Mouse (Mus musculus) lung, adult 18-20 months (tissue): ENCODE measurements at regions not wholly inside any gene's neighbourhood (a gene's known extent, or its start where the extent isn't known, plus 50 kb on each side); places are given as distances from the start of the nearest gene placed in this dataset.
A peak's percentile ranks its signal among the peaks of the same experiment; 100 is the strongest.
"Not testable (repeated sequence)": the region's sequence is repeated elsewhere in the genome, so short reads cannot be mapped to it uniquely, and the experiment has no call there.

Experiments
- DNase-seq, 2 experiments: peaks; one replicate each; pipeline ENCODE4 v3.0.0; 2022; ENCODE audit warnings: mixed read lengths in 2 of 2

DNA sequence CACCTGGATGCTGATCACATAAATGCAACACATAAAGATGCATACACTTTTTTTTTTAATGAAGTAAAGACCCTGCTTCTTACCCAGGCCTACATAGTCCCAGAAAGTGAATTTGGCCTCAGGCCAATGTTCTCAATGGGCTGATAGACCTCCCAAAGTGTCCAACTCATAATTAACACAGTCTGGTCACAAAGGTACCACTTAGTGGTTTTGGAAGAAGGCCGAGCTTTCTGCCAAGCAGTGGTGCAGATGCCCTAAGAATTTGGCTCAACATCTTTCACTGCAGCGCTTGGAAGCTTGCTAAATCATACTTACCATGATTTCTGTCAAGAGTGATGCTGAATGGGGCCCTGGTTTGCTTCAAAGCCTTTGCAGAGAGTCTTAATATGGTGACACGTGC, 706.4 kb upstream of the Rag2 start:
- DNase-seq = no peak

DNA sequence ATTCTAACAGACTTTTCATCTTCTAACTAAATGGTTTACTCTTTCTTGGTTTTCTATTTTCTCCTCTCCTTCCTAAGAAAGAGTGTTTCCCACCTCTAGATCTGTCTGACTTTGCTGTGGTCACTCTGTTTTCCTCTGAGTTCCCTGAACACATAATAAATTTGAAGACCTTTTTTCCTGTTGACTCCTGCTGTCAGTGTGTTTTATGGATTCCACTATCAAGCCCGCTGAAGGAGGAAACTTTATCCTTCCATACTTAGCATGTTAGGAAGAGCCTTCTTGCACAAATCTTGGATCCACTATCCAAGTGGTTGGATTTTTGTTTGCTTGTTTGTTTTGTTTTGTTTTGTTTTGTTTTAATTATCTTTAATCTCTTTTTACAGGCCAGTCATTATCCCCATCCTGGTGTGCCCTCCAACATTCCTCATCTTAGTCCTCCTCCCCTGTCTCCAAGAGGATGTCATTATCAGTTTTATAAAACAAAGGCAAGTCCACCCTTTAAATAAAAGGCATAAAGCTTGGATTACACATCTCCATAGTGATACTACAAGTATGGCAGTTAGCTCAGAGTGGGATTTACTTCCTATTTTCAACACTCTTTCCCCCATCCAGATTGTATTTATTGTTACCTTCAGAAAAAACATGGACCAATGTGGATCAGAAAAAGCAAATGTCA, 704.8 kb upstream of the Rag2 start:
- DNase-seq = no peak

DNA sequence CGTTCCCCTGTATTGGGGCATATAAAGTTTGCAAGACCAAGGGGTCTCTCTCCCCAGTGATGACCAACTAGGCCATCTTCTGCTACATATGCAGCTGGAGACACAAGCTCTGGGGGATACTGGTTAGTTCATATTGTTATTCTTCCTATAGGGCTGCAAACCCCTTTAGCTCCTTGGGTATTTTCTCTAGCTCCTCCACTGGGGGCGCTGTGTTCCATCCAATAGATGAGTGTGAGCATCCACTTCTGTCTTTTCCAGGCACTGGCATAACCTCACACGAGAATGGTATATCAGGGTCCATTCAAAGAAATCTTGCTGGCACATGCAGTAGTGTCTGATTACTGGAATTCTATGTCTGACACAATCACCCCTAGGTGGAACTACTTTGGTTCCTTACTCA, 675.9 kb upstream of the Rag2 start:
- not testable (repeated sequence) for DNase-seq

DNA sequence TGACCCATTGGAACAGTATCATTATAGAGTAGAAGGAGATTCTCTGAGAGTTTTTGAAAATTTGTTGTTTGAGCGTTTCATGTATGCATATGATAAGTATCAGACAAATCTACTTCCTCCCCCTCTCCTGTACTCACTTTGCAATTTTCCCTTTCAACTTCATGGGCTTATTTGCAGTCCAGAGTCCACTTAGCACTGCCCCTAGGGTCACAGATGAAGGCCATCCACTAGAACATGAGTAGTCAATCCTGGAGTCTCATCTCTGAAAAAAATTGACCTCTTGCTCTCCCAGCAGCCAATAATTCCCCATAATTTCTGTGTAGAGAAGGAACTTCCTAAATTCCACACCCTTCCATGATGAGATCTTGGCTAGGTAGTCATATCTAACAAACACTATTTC, 665.1 kb upstream of the Rag2 start:
- no peak for DNase-seq

DNA sequence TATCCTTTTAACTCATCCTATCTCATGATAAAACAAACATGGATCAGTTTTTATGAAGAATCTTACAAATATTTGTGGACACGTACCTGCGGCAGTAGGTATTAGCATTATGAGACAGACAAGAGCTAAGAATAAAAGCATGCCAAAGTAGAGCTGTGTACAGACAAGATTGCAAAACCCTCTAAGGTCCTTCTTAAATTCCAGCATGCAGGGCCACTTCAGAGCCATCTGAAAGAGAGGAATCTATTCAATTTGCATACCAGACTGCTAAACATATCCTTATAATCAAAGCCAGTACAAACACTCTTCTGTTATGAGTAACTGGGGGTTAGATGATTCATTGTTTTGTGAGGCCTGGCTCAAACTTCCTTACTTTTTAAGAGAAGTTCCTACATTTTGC, 659.9 kb upstream of the Rag2 start:
- DNase-seq = no peak

DNA sequence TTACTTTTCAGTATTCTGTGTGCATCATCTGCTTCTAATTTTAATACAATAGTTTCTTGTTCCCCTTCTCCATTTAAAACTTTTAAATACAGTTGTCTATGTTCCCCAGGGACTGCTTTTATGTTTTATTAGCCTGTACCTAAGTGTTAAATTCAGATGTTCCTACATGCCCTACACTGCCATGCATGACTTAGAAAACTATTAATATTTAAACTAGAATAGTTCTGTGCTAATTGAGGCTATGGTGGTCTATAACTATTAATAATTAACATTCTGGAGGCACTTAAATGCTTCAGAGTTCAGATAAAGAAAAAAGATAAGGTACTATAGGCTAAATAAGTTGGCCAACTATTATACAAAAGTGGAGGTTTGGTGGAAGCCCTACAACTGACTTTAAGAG, 647.3 kb upstream of the Rag2 start:
- DNase-seq = no peak

DNA sequence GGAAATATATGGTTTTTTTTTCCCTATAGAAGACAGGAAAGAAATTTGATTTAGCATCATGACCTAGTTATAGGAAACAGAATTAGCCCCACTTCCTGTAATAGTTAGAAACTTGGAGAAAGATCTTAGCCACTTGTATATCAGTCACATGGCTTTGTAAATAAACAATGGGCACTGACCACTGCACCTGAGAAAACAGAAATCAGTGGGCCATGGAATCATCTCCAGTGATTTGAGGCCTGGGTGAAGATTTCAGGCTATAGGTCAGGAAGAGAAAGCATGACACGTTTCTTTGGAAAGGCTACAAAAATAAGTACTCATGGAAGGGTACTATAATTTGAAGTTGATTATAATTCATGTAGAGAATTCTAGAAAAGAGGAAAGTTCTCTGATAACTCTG, 642.2 kb upstream of the Rag2 start:
- DNase-seq = no peak

DNA sequence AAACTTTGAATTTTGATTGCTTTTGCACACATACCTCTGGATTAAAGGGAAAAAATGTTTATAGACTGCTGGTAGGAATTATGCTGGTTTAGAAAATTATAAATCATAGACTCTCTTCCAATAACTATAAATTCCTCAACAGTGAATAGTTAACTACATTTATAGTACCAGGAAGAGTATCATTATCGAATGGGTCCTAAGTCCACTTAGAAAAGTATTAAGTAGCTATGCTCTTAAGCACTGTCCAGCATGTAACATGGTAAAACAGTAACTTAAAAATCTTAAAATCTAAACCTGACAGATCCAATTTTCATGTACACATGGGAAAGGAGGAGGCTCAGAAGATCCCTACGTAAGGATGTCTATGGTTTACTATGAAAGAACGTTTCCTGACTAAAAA, 609.2 kb upstream of the Rag2 start:
- DNase-seq = no peak

DNA sequence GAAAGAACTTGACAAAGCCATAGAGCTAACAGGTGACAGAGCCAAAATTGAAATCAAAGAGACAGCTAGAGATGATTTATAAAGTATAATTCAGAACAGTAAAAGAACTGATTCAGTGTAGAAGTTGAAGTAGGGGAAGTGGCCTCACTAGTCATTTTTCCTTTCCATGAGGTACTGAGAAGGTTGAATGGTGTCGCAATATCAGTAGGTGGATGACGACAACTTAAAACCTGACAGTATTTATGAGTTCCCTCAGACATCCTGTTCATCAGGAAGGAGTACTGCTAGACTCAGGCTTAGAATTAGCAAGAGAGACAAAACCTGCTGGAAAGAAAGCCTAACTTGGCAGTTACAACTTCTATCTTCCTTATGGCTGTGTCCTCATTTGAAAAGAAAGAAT, 605.1 kb upstream of the Rag2 start:
- DNase-seq = no peak

DNA sequence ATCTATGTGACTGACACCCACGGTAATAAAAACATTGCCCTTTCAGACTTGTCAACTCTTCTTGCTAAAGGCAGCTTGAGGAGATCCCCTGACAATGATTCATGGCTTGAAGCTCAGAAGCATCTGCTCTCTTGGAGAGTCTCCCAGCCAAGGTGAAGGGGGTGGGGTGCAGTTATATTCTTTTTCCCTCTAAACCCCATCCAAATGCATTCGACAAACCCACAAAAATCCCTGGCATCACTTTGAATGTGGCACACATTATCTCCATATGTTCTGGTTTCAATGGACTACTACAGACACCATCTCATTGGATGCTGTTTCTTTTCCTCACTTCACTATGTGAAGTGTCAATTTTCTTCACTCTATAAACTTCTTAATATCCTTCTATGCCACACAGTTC, 603.0 kb upstream of the Rag2 start:
- no peak for DNase-seq

DNA sequence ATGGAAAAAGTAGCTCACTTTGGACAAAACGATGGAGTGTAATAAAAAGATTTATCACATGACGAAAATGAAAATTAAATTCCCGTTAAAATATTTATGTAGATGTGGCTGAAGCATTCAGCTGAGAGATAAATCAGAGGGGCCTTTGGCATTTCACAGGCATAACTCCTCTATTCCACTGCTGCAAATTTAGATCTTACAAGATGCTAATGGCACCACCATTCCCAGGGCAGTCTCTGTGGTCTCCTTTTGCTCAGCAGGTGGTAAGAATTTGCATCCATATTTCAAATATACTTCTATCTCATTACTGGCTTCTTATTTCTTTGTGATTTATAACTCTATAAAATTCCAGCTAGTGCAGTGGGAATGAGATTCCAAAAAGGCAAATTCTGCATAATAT, 581.5 kb upstream of the Rag2 start:
- DNase-seq = no peak

DNA sequence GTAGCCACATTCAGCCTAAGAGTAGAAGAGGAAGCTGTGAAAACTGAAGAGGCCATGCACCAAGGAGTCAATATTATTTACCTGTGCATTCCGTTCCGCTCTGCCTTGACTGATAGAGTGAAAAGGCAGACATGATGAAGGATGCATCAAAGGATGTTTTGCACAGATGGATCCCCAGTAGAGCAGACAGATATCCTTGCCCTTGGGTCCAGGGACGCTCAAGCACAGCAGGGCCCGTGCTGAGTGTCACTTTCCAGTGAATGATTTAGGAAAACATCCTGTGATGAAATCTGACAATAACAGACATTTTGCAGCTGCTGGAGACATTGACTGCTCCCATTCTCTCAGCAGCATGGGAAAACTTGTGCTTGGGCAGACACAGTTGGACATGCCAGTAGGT, 561.6 kb upstream of the Rag2 start:
- DNase-seq = no peak

DNA sequence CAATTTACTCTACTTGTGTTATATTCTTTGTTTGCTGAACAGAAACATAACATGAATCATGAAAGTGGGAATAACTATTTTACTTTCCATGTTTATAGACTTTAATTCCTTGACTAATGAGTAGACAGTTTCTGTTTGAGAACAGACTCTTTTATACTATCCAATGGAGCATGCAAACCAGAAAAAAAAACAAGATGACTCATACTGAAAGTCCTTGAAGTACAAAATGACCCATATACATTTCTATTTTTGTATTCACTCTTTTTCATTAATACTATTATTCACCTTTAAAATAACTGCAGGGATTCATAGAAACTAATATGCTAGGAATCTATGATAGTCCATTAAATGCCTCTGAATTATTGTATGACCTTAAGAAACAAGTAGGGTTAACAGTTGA, 549.5 kb upstream of the Rag2 start:
- DNase-seq = no peak

DNA sequence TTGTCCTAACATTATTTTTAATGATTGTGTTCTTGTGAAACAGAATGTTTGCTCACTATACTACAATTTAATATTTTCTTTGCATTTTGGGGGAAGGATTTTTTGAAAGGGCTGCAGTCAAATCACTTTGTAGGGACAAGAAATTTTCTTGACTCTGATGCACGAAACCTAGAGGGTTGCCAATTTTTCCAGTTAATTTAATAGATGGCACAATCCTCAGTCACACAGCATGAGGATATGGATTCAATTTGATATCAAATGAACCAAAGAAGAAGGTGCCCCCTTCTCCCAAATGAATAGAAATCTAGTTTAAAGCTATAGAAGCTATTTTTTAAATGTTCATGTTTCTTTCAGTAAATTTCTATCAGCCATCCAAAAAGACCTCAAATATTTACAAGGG, 544.3 kb upstream of the Rag2 start:
- DNase-seq = no peak

DNA sequence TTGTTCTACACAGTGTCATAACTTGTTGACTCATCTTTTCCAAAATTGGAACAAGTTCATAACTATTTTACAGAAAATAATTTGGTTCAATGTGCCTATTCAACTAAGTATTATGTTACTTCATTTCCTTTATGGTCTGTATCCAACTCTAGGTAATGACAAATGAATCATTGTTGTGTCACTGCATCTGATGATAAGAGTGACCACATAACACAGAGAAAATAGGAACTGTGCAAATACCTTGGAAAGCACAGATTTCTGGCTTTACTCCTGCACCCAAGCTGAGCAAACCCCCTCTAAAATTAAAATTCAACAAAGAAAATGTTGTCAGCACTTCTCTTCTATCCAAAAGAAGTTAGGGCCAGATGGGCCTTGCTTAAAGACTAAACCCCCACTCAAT, 540.7 kb upstream of the Rag2 start:
- DNase-seq = no peak

DNA sequence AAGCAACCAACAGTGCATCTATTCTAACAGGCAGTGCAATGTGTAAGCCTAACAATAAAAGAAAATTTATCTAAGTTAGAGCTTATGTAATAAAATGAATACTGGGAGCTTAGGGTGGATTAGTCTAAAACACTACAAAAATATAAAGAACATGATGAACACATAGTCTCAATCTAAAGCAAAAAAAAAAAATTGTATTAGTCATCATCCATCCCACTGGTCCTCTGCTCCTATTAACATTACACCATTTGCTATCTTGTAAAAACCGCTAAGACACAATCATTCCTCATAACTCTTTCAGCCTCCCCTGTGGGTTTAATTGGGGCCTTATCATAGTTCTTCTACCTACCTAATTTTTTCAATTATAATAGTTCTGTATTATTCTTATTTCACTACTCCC, 539.9 kb upstream of the Rag2 start:
- no peak for DNase-seq

DNA sequence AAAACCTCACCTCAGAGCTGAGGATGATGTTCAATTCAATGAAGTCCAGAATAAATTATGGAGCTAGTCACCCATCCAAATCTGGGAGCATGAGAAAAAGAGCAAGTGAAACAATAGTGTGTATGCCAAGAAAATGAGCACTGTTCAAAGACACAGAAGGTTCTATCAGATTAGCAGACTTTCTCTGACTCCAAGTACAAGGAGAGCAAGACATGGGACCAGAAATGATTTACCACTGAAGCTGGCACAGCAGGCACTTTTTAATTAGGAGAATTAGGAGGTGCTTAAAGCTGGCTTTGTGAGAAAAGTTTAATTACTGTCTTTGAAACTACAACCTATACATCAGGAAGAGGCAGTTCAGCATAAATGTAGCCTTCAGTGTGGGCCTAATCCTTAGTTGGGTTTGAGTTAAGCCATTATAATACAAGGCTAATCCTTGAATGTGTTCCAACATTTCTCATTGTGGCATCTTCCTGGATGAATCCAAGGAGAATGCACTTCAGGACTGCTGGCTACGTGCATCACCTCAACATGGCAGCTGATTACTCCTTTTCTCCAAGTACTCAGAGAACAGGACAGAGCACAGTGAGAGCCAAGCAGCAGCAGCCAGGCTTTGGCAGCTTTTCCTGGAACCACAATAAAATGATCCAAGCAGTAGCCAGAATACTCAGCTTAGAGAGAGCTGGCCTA, 517.2 kb upstream of the Rag2 start:
- no peak for DNase-seq

DNA sequence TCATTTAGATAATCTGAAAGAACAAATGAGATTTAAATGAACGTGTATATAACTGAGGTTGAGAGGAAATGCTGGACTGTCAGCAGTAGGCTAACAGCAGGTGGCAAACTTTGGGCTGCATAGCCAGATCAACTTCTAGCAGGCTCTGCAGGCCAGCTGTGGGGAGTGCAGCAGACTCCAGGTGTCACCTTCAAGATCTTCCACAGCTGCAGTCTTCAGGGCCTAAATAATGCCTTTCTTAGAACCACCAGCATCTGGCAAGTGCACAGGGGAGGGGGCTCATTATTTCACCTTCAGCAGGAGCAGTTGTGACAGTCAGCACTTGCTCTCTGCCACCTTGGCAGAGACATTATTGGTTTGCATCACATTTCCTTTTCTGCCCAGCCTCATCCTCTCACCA, 487.7 kb upstream of the Rag2 start:
- no peak for DNase-seq

DNA sequence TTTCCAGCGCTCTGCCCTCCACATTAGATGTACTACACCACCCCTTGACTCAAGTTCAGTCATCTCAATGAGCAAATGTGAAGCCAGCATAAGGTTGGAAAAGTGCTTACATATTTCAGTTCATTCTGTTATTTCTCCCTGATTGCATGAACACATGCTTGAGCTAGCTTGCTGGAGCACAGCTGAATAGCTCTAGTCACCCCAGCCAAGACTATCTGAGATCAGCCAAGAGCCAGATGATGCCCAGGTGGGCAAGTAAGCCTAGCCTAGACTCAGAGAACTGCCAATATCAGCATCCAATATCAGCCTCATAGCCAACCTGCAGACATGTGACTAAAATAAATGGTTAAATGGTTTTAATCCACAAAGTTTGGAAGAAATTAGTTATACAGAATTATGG, 484.6 kb upstream of the Rag2 start:
- DNase-seq = no peak

DNA sequence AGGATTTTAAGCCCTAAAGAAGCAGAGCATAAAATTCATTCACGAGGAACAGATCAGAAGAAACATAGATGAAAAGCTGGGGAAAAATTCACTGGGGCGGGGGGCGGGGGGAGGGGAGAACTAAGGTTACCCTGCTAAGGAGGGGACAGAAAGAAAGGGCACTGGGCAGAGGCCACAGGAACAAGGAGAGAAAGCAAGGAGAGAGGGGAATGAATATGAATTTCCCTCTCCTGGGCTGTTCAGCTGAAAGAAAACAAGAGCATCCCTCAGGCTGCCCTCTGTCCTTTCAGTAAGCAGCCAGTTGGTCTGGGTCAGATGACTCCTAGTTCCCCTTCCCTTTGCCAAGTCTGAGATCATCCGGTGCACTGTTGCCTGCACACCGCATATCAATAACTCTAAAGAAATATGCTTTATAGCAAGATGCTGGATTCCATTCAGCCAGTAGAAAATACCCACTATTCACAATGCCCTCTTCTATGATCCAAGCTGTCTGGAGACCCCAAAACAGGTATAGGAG, 467.7 kb upstream of the Rag2 start:
- DNase-seq = no peak

DNA sequence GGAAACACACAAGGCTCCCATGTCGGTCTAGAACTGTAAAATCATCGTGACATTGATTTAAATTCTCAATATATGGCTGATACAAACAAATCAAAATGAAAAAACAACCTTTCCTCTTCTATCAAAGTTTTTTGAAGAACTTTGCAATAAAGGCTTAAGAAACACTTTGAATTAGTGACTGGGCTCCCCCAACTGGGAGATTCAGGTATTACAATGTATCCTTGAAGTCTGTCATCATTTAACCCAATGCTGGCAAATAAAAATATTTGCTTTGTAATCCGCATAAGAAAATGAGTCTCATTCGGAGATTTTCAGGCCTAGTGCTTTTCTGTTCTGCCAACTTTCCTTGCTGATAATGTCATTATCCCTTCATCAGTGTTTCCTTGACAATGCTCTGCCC, 465.2 kb upstream of the Rag2 start:
- no peak for DNase-seq

DNA sequence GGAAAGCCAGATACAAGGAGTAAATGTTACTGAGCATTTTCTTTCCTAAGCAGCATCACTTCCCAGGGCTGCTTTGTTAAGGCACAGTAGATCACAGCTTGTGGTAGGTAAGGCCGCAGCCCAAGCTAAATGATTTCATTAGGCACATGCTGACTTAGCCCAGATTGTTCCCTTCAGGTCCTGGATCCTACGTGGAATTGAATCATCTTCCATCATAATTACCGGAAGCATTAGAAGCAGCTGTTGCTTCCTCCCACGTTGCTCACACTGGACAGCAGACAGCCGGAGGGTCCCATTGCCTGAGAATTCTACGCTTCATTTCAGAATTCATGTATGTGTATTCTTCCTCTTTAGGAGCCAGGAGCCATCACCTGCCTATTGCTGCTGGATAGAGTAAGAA, 458.6 kb upstream of the Rag2 start:
- DNase-seq = no peak

DNA sequence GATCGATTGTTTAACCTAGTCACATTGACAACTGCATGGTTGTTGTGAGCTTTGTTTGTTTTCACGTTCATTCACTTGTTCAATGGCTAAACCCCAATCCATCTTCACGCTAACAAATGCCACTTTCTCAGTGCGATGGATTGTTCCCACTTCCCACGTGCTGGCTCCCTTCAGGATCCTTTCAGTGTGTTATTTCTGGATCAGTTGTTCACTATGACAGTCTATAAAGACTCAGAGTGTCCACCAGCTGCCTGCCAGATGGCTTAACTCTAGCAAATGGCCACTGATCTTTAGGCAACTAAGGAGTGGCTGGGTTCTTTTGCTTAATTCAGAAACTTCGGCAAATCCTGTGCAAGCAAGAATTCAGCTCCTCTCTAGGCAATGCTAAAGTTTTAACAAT, 451.7 kb upstream of the Rag2 start:
- DNase-seq = no peak

DNA sequence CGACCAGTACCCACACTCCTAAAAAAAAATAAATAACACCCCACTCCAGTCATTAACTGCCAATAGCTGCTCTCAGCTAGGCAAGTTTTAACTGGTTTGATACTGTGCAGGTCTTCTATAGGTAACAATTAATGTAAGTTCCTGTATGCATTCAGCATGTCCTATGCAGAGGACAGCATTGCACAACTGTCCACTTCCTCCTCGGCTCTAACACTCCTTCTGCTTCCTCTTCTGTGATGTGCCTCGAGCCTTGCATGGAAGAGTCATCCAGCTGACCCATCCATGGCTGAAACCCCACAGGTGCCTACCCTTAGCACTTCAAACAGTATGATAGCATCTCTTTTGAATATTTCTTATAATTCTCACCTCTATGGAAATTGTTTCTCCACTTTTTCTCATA, 449.4 kb upstream of the Rag2 start:
- peak in 1 of 2 experiments; percentile 0 for DNase-seq

DNA sequence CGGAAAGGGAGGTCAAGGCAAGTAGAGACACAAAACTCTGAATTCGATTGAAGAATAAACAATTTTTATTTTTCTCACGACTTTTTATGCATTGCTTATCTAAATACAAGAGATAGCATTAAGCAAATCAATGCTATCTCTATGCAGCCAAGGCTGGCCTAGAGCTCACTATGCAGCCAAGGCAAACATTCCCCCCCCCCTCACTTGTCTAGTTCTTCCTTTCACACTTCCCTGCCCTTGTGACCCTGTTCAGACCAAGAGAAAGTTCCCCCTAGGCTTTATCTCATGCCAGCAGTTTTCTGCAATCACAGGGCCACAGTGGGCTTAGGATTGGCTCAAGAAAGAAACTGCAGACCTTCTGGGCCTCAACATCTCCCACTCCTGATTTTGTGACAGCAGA, 417.9 kb upstream of the Rag2 start:
- no peak for DNase-seq
